Mouse (Mus musculus) midbrain, embryonic 16.5 days (tissue): Measurements from ENCODE around the gene Gsdma2. TPM values are rescaled to one million over a fixed set of nuclear protein-coding genes. Genes with fewer than 3 reads are reported as not detected.
"Not testable (repeated sequence)": the region's sequence is repeated elsewhere in the genome, so short reads cannot be mapped to it uniquely, and the experiment has no call there.

Experiments used
- ATAC-seq: fragments of 200-750 bp; cut with Nextera tagmentation; 2 replicates; pipeline ENCODE4 v1.8.0; 2017; ENCODE audit warnings: moderate TSS enrichment
- H3K27ac ChIP-seq: fragments of 300-500 bp; sonication (generic); 2 replicates; pipeline ENCODE4 v1.5.1; 2014; ENCODE audit warnings: mild to moderate bottlenecking, low read length, mixed read lengths
- H3K27me3 ChIP-seq: fragments of 300-500 bp; sonication (generic); 2 replicates; pipeline ENCODE4 v1.6.1; 2014; ENCODE audit warnings: low read depth, low read length, mixed read lengths; ENCODE audit not compliant: control insufficient read depth, insufficient read depth
- H3K36me3 ChIP-seq: fragments of 300-500 bp; sonication (generic); 2 replicates; pipeline ENCODE4 v1.6.1; 2014; ENCODE audit warnings: mild to moderate bottlenecking, low read length, moderate library complexity, mixed read lengths; ENCODE audit not compliant: control insufficient read depth, insufficient read depth
- H3K4me1 ChIP-seq: fragments of 300-500 bp; sonication (generic); 2 replicates; pipeline ENCODE4 v1.6.1; 2014; ENCODE audit warnings: mild to moderate bottlenecking, low read length, mixed read lengths; ENCODE audit not compliant: control insufficient read depth, insufficient read depth
- H3K4me2 ChIP-seq: fragments of 300-500 bp; sonication (generic); 2 replicates; pipeline ENCODE4 v1.6.1; 2014; ENCODE audit warnings: mild to moderate bottlenecking, low read length, mixed read lengths
- H3K4me3 ChIP-seq: fragments of 300-500 bp; sonication (generic); 2 replicates; pipeline ENCODE4 v1.5.1; 2014; ENCODE audit warnings: low read depth, mild to moderate bottlenecking, low read length, moderate library complexity, mixed read lengths
- H3K9ac ChIP-seq: fragments of 300-500 bp; sonication (generic); 2 replicates; pipeline ENCODE4 v1.6.1; 2014; ENCODE audit warnings: low read depth, low read length, mixed read lengths
- H3K9me3 ChIP-seq: fragments of 300-500 bp; sonication (generic); replicated peaks from 2 replicates; pipeline ENCODE4 v1.6.1; 2014; ENCODE audit warnings: mild to moderate bottlenecking, low read length, mixed read lengths; ENCODE audit not compliant: control insufficient read depth, poor library complexity, severe bottlenecking
- WGBS: fragments of 180-500 bp; shearing (Covaris S2); extraction: QIAGEN DNeasy Blood & Tissue Kit; methylation state at CpG from one replicate; pipeline ENCODE4 v1.1.7; 2014; 5-methylcytosine and 5-hydroxymethylcytosine counted together
- polyA plus RNA-seq: library from polyadenylated mRNA; unstranded; fragments of >200 nt; fragmentation: Nextera tagmentation; extraction: Ambion mirVana; gene quantifications from 2 replicates; pipeline ENCODE4 v1.2.1, GENCODE M21; 2015

Gsdma2 gene
- polyA plus RNA-seq, 1 experiment from 2014 or later = not detected

DNA sequence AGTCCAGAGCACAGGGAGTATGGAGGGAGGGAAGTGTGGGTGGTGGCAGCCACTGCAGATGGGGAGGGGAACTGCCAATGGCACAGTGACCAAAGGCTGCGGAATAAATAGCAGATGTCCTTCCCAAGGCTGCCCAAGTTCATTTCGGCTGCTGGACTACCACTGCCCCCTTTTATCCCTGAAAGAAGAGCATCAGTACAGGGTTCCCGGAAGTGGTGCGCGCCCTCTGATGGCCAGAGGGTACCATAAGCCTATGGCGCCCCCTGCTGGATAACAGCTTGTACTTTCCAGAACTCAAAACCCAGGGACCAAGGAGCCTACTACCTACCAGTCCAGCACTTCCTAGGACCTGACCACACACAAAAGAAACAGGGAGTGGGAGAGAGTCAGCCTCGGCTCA lies 26.6 kb downstream of the Gsdma2 start:
- H3K4me2 ChIP-seq, H3K36me3 ChIP-seq, H3K4me1 ChIP-seq, H3K9me3 ChIP-seq, H3K27ac ChIP-seq, H3K27me3 ChIP-seq, H3K4me3 ChIP-seq, ATAC-seq, H3K9ac ChIP-seq: not testable (repeated sequence)
- WGBS = 4% methylated on average over 6 of the region's 7 CpGs

- H3K36me3 ChIP-seq = no peaks in the 10 kb centered on the region
- no peaks in the 10 kb centered on the region for H3K4me1 ChIP-seq
- no peak for ATAC-seq
- no peak overlapping the region for H3K4me3 ChIP-seq
- H3K9me3 ChIP-seq = no peaks in the 10 kb centered on the region
- H3K27ac ChIP-seq = no peak overlapping the region
- no peak overlapping the region for H3K4me2 ChIP-seq
- no peaks in the 10 kb centered on the region for H3K27me3 ChIP-seq
- 52% methylated on average over 7 of the region's 7 CpGs for WGBS
- no peak overlapping the region for H3K9ac ChIP-seq
These were observed 29.3 kb downstream of the Gsdma2 start for GRCm38 (mm10) chr11:98675829-98676363.

DNA sequence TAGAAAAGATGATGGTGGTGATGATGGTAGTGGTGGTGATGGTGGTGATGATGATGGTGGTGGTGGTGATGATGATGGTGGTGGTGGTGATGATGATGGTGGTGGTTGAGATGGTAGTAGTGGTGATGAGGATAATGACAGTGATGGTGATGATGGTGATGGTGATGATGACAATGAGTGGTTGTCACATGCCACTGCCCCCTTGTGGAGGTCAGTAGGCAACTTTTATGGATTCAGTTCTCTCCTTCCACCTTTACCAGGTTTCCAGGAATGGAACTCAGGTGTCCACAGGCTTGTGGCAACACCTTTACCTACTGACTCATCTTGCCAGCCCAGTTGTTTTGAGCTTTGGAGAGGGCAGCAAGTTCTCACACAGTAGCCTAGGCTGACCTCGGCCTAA lies 33.5 kb downstream of the Gsdma2 start:
- H3K4me1 ChIP-seq = peaks cover 13% of the 10 kb centered on the region

GRCm38 (mm10) chr11:98680595-98680994 lies 34.0 kb downstream of the Gsdma2 start:
- not testable (repeated sequence) for H3K4me2 ChIP-seq, ATAC-seq, H3K27ac ChIP-seq, H3K9me3 ChIP-seq, H3K4me3 ChIP-seq, H3K9ac ChIP-seq, H3K27me3 ChIP-seq, H3K36me3 ChIP-seq
- 97% methylated on average over 3 of the region's 4 CpGs for WGBS
- peaks cover 13% of the 10 kb centered on the region for H3K4me1 ChIP-seq

More for the DNA sequence above, 33.5 kb downstream of the Gsdma2 start:
- H3K4me3 ChIP-seq = no peak overlapping the region
- 95% methylated on average over 1 of the region's 1 CpGs for whole genome bisulfite sequencing
- no peaks in the 10 kb centered on the region for H3K9me3 ChIP-seq
- no peak overlapping the region for H3K27ac ChIP-seq
- no peak for ATAC-seq
- H3K36me3 ChIP-seq = no peaks in the 10 kb centered on the region
- no peak overlapping the region for H3K9ac ChIP-seq
- H3K4me2 ChIP-seq = no peak overlapping the region
- no peaks in the 10 kb centered on the region for H3K27me3 ChIP-seq

GRCm38 (mm10) chr11:98681186-98681585 lies 34.6 kb downstream of the Gsdma2 start:
- WGBS = 77% methylated on average over 4 of the region's 4 CpGs
- H3K4me2 ChIP-seq = no peak overlapping the region; the same call in 1 of the 2 replicates

GRCm38 (mm10) chr11:98681786-98682745 lies 35.5 kb downstream of the Gsdma2 start, which contains the start of gene Psmd3:
Gene Psmd3 (plus strand): TSS chr11:98682554.
- H3K4me3 ChIP-seq = peak within 1 kb of the TSS; percentile 99
- WGBS = 5% methylated on average over 45 of the region's 45 CpGs
- ATAC-seq = peak; percentile 96
- H3K36me3 ChIP-seq = peaks cover 9% of the 10 kb centered on the region
- H3K4me1 ChIP-seq = peaks cover 13% of the 10 kb centered on the region
- H3K9me3 ChIP-seq = no peaks in the 10 kb centered on the region
- H3K9ac ChIP-seq = peak within 1 kb of the TSS; percentile 100
- H3K27ac ChIP-seq = peak within 1 kb of the TSS; percentile 83
- H3K27me3 ChIP-seq = no peaks in the 10 kb centered on the region
- peak within 1 kb of the TSS; percentile 93 for H3K4me2 ChIP-seq

More at GRCm38 (mm10) chr11:98681186-98681585, 34.6 kb downstream of the Gsdma2 start:
- no peak overlapping the region for H3K9ac ChIP-seq
- no peak overlapping the region for H3K27ac ChIP-seq
- H3K27me3 ChIP-seq = no peaks in the 10 kb centered on the region
- no peaks in the 10 kb centered on the region for H3K9me3 ChIP-seq
- H3K4me1 ChIP-seq = peaks cover 13% of the 10 kb centered on the region
- H3K4me3 ChIP-seq = no peak overlapping the region
- peaks cover 7% of the 10 kb centered on the region for H3K36me3 ChIP-seq
- no peak for ATAC-seq

GRCm38 (mm10) chr11:98682811-98683210 lies 36.3 kb downstream of the Gsdma2 start:
- H3K9ac ChIP-seq = peak overlapping the region; percentile 100
- no peaks in the 10 kb centered on the region for H3K27me3 ChIP-seq
- H3K27ac ChIP-seq = peak overlapping the region; percentile 81
- under 1% methylated on average over 23 of the region's 23 CpGs for WGBS
- H3K36me3 ChIP-seq = peaks cover 13% of the 10 kb centered on the region
- peak overlapping the region; percentile 99 for H3K4me3 ChIP-seq
- no peaks in the 10 kb centered on the region for H3K9me3 ChIP-seq
- H3K4me2 ChIP-seq = peak overlapping the region; percentile 93
- H3K4me1 ChIP-seq = peaks cover 13% of the 10 kb centered on the region
- ATAC-seq = peak; percentile 22

- Histone ChIP-seq H3K4me3 (no peak overlapping the region), H3K27me3 (no peaks in the 10 kb centered on the region), H3K9me3 (no peaks in the 10 kb centered on the region), H3K4me1 (peaks cover 13% of the 10 kb centered on the region), H3K36me3 (peaks cover 30% of the 10 kb centered on the region), H3K9ac (no peak overlapping the region), H3K4me2 (no peak overlapping the region), H3K27ac (no peak overlapping the region)
- no peak for ATAC-seq
- 92% methylated on average over 9 of the region's 9 CpGs for WGBS
These were observed 39.1 kb downstream of the Gsdma2 start for GRCm38 (mm10) chr11:98685642-98686041.

DNA sequence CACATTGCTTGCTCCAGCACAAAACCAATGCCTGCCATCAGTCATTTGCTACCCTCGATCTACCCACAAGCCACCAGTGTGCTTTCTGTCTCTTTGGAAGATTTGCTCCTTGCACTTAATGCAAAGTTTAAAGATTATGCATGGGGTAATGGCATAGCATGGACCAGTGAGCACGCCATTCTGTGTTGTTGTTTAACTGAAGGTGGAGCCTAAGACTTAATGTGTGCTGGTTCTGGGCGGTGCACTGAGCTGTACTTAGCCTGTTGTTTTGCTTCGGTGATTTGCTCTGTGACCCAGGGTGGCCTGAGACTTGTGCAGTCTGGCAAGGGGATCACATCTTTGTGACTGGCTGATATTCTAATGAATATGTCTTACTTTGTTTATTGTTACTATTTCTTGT lies 40.4 kb downstream of the Gsdma2 start:
- H3K27ac ChIP-seq = no peak overlapping the region
- H3K27me3 ChIP-seq = no peaks in the 10 kb centered on the region
- no peak for ATAC-seq
- H3K36me3 ChIP-seq = peaks cover 34% of the 10 kb centered on the region
- no peak overlapping the region for H3K4me2 ChIP-seq
- WGBS = 90% methylated on average over 4 of the region's 4 CpGs
- H3K9me3 ChIP-seq = no peaks in the 10 kb centered on the region
- H3K4me1 ChIP-seq = peaks cover 9% of the 10 kb centered on the region
- no peak overlapping the region for H3K4me3 ChIP-seq
- H3K9ac ChIP-seq = no peak overlapping the region
